Mouse (Mus musculus) brain, embryonic 18.5 days (tissue): Measurements from ENCODE around the gene Olfr130.

Source experiments
- DNase-seq: peaks from one replicate; pipeline ENCODE4 v3.0.0-alpha.2; 2012; ENCODE audit warnings: low read depth, low spot score

Olfr130 gene

GRCm38 (mm10) chr17:38063621-38064020 lies at the start of gene Olfr130:
Gene Olfr130 (plus strand): TSS chr17:38063921.
- DNase-seq: no peak

- DNase-seq: no peak
Measured at GRCm38 (mm10) chr17:38016341-38016740, 47.4 kb upstream of the Olfr130 start.

GRCm38 (mm10) chr17:38026297-38026696 lies 37.4 kb upstream of the Olfr130 start:
- no peak for DNase-seq

GRCm38 (mm10) chr17:38059979-38060378 lies 3.7 kb upstream of the Olfr130 start, which contains the start of gene Olfr129:
Gene Olfr129 (minus strand): TSS chr17:38060079.
- DNase-seq: no peak

GRCm38 (mm10) chr17:38082364-38082763 lies 18.6 kb downstream of the Olfr130 start:
- DNase-seq: no peak

- no peak for DNase-seq
Measured at GRCm38 (mm10) chr17:38088593-38088992, 24.9 kb downstream of the Olfr130 start, which contains the start of gene Olfr131. Gene Olfr131 (minus strand): TSS chr17:38088693.
